Mouse (Mus musculus): ENCODE data around the gene Cmc2.

DNA sequence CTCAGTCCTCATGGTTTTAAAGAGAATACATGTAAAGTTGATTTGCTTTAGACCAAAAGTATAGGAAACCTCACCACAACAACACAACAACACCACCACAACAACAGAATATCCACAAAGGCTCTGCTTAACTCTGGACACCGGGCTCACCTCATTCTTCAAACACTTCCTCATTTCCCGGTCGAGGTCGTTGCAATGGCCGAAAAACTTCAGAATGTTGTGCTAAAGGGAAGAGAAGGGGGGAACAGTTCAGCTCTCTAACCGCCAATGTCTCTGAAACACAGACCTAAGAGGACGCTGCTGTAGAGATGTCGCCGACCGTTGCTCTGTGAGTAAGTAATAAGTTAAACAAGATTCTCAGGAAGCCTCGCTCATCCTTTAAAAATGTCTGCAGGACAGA, 27.3 kb downstream of the Cmc2 start:
- TF ChIP-seq CTCF (IDR thresholded peaks at IDR 0.05), result no peak
- no peak for TF ChIP-seq POLR2A (IDR thresholded peaks at IDR 0.05; ENCODE audit: insufficient read depth, low read depth, low read length)
- TF ChIP-seq EP300 (IDR thresholded peaks at IDR 0.05; ENCODE audit: insufficient read depth, low read depth, low read length), result no peak
